Mouse (Mus musculus) lung, postnatal 36 days (tissue): ENCODE results near the gene Higd1a.

Source experiments
- DNase-seq: peaks from one replicate; pipeline ENCODE4 v3.0.0; 2022; ENCODE audit warnings: mixed read lengths

The Higd1a gene

DNA sequence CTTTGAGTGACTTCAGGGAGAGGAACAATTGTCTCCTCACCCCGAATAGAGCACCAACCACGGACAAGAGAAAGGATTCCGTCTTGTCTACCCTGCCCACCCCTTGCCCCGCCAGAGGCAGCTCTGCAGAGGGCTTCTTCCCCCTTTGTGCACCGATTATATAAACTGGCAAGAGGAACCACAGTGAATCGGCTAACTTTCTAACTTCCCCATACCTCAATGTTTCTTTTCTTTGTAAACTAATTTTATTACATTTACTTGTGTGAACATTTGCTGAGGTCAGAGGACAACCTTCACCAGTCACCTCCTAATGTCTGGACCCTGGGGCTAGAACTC is at the start of gene Higd1a:
Gene Higd1a, minus strand, starts transcription at position 210 of the 336 bp plus-strand sequence.
- DNase-seq = no peak

- DNase-seq = no peak
Observed at GRCm38 (mm10) chr9:121907356-121908070, 49.4 kb upstream of the Higd1a start.

GRCm38 (mm10) chr9:121906456-121906855 is 48.3 kb upstream of the Higd1a start:
- DNase-seq = no peak

DNA sequence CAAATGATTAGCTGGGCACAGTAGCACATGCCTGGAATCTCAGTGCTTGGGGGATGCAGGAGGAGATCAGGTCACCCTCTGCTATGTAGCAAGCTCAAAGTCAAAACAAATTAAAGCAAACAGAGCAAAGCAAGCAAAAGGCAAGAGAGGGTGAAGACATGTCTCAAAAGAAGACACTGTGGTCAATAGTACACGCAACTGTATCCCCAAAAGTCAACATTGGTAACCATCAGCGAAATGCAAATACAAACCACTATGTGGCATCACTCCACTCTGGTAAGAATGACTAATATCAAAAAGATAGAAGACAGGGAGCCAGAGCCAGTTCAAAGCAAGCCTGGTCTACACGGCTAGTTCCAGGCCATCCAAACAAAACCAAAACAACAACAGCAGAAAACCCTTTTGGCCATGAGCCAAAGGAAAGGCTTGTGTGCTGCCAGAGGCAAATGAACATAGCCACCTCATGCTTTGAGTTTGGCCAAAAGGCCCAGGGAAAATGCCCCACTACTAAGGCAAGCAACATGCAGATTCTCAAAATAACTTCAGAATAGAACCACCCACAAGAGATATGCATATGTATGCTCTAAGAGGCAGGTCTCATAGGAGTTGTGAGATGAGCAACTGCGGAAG is 47.5 kb upstream of the Higd1a start:
- no peak for DNase-seq

- DNase-seq = no peak
Observed at GRCm38 (mm10) chr9:121904946-121905345, 46.8 kb upstream of the Higd1a start.

GRCm38 (mm10) chr9:121904319-121904718 is 46.2 kb upstream of the Higd1a start:
- DNase-seq = no peak

DNA sequence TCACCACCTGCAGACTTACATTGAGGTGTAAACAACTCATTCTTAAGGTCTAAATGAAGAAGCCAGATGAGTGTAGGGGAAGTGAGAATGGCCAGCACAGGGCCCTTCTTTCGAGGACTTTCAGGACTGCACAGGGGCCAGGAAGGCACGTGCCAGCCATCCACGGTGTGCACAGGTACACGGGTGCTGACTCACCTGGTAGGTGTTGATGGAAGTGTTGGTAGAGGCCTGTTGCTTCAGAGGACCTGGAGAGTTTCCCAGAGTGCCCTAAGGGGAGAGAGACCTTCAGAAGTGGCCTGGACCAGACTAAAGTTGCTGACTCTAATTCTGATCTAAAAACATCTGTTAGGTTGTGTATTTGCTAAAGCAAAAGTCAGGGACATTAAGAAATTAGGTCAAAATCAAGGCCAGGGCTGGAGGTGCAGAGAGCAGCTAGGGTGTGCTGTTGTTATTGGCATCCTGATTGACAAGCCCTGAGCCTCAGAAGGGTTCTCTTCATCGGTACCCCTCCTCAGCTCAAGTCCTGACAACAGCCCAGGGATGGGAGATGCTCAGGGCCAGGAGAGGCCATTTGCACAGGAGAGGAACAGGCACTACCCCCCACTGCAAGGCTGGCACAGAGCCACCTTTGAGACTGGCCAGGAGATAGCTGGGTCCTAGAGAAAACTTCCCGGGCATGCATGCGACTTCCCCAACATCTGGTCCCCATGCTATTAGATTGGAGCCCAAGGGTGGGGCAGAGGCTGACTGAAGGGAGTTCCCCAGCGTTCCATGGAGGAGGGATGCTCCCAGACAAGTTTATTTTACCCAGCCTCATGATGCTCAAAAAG is 45.5 kb upstream of the Higd1a start:
- DNase-seq = no peak

DNA sequence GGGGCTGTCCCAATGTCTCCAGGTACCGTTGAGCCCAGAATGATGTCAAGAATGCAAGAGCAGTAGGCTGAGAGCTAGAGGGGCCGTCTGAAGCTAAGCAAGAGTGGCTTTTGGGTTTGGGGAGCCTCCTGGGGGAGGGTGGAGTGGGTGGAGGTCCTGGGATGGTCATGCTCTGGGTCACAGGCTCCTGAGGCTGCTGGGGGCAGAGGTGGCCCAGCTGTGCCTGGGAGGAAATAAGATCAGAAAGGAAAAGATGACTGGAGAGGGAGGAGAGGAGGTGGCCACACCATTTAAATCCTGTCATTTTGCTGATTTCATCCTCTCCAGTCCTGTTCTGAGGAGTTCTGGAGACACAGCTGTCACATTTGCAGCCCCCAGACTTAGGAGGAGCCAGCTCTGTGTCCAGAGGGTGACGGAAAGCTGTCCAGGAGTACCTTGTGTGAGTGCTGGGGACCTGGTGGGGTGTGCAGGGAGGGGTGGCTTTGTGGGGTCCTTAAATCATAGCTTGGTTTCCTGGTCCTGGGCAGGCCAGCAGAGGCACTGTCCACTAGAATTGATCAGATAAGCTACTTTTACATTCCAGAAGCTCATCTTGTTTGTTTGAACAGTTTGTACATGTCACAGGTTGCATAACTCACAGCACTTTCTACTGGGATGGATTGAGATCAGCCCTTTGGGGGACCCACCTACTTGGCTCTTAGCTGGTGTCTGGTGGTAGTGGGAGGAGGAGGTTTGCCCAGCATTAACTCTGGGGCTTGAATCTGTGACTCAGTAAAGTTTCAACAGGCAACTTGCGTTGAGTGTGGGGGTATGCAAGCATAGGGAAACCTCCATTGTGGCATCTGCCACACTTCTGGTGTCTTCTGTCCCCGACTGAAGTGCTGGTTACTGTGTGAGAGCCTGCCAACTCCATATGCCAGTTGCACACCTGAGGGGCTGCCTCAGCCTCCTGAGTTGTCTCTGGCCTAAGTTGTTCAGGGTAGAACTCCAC is 43.8 kb upstream of the Higd1a start:
- DNase-seq = no peak

DNA sequence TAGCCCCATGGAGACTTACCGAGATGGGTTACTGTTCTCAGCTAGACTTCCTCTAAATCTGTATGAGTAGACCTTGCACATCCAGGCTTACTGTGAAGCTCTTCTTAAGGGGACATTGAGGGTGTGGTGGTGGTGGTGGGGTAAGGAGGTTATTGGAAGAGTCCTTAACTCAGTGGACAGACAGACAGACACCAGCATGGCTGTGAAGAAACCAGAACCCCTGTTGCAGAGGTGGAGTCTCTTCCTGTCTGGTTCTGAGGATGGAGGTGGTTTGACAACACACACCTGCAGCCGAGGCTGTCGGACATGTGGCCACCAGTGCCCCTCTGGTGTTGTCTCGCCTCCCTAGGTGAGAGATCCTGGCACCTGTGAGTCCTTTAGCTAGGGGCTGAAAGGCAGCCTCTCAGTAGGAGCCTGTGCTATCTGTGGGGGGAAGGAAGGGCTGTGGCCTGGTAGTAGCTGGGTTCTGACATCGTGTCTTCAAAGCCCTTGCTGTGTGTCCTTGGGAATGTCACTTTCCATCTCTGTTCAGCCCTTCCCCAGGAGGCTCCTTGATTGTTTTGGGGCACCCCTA is 42.2 kb upstream of the Higd1a start:
- DNase-seq = no peak

DNA sequence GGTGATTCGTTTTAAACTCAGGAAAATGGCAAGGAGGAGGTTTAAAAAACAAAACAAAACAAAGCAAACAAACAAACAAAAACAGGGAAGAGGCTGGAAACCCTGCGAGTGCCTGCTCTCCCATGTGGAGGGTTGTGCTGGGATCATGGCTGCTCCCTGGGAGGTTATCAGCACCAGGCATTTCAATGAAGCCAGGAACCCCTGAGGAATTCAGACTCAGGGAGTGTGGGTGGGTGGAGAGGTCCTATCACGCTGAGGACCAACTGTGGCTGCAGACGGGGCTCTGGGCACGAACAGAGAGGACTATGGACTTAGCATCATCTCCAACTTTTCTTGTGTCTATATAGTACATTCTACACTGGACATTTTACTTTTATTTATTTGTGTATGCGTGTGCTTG is 41.1 kb upstream of the Higd1a start:
- no peak for DNase-seq

DNA sequence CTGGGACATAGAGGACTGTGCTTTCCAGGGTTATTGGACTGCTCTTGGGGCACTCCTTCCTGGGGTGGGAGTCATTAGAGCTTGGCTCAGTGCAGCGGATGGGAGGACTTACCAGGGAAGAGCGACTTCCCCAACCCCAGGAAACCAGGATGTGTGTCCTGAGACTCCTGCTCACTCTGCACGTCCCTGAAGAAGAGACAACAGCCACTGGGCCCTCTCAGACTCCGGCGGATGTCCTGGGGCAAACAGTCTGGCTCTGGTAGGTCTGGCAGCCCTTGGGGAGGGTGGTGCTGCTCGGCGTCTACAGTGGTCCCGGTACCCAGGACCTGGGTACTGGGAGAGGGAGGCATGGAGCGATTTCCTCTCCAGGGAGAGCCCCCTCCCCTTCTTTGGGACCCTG is 40.1 kb upstream of the Higd1a start, which contains the start of gene Ackr2:
Gene Ackr2, plus strand, starts transcription at position 111 of the 400 bp plus-strand sequence.
- DNase-seq = peak; percentile 71

GRCm38 (mm10) chr9:121896820-121897219 is 38.7 kb upstream of the Higd1a start:
- DNase-seq = no peak

- DNase-seq = peak; percentile 70
Observed at GRCm38 (mm10) chr9:121895392-121895993, 37.3 kb upstream of the Higd1a start.

DNA sequence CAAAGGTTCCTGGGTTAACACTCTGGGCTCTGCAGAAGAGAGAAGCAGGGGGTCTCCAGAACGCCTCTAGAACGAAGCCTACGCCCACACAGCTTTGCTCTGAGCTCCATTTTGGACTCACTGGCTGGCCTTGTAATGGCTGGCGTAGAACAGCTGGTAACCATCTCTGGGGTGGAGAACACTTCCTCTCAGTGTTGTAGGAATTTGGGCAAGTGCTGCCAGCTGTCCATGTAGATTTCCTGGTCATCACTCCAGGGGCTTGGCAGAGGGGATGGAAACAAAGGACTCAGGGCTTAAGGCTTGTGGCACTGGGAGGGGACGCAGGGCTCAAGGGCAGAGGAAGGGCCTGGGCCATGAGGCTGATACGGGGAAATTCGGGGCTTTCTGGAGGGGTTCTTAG is 36.3 kb upstream of the Higd1a start:
- peak; percentile 81 for DNase-seq

DNA sequence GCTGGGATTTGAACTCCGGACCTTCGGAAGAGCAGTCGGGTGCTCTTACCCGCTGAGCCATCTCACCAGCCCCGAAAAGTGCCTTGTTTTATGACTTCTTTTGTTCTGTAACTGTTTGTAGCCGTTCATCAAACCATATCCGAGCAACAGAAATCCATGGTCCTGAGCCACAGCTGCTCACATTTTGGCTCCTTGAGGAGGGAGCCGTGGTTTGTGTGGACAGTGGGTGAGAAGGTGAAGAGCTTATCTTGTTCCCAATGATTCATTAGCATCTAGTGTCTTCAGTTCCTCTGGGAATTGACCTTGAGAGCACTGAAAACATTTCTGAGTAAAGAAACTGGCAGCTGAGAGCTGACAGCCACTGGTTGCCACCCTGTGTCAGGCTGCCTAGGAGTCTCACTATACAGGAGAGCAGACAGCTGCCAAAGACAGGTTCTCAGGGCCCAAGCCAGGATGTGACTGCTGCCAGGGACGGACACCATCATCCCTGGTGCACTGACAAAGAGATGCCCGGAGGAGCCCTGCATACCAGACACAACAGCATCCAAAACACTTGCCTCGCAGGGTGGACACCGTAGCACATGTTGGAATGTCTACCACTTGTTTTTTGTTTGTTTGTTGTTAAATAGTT is 34.0 kb upstream of the Higd1a start:
- DNase-seq = no peak

DNA sequence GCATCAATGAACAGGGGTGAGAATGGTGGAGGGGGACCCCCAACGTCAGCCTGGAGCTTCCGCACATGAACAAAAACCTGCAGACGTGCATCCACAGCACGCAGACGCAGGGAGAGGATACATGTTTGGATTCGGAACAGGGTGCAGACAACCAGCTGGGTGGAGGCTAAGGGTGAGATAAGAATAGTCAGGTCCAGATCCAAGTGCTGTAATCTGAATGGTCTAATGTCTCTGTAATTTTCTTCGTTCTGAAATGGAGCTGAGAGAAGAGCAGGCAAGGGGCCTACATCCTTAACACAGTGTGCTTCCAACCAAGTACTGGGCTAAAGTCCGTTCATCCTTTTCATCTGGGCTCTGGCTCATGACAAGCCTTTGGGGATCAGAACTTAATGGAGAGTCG is 33.1 kb upstream of the Higd1a start:
- no peak for DNase-seq

DNA sequence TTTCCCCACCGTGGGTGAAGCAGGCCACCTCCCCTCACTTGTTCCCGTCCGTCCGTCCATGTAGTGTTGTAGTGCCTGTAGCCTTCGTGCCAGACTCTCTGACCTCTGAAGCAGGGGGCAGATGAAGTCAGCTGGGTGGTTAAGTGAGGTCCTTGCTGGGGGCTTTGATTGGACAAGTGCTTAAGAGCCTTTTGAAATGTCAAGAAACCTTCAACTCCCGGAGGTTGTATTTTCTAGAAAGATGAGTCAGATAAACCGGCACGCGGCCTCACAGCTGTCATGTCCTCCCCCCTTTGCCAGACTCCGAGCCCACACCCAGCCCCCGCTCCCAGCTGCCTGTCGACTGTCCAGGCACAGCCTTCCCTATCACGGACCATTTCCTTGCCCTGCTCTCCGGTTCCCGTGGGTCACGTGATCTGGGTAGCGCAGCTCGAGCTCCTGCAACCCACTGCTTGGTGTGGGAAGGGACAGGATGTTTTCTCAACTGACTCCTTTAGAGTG is 32.3 kb upstream of the Higd1a start:
- DNase-seq = peak; percentile 86

DNA sequence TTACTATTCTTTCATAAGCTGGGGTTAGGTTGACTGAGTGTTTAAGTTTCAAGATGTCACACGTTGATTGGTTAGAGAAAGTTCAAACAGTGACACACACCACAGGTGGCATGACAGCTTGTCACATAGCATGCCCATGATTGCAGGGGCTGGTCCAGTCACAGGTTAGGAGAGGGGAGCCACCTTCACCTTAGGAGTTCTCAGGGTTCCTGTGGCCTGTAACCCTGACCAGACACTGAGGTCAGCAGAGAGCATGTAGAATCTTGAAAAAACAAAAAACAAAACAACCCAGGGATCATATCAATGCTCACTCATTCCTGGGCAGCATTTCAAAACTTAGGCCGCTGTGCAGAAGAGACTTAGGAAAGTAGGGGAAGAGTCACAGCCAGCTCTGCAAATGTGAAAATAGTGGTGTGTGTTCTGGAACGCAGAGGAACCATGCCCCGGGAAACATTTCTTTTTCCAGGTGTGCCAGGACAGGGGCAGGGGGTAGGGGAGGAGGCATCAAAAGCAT is 31.8 kb upstream of the Higd1a start:
- no peak for DNase-seq

GRCm38 (mm10) chr9:121882015-121882457 is 23.9 kb upstream of the Higd1a start:
- DNase-seq = peak; percentile 87

- DNase-seq = peak; percentile 63
Observed at GRCm38 (mm10) chr9:121881301-121881700, 23.1 kb upstream of the Higd1a start.

DNA sequence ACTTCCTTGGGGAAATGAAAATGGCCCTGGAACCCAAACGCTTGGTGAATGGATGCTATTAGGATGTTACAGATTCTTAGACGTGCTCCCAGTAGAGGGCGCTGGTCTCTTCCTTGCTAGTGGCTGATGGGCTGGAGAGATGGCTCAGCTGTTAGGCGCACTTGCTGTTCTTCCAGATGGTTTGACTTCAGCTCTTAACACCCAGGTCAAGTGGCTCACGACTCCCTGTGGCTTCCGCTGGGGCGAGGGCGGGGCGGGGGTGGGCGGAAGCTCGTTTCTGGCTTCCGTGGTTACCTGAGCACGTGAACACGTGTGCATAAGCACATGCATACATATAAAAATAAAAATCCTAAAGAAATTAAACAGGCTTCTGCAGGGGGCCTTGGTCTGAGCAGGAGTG is 22.7 kb upstream of the Higd1a start:
- peak; percentile 93 for DNase-seq
